Mouse (Mus musculus) embryonic facial prominence, embryonic 10.5 days (tissue): ENCODE results near the gene Meis1. TPM values are rescaled to one million over a fixed set of nuclear protein-coding genes. Genes with fewer than 3 reads are reported as not detected.

Experiments used
- DNase-seq: peaks from one replicate; pipeline ENCODE4 v3.0.0-alpha.2; 2017; ENCODE audit warnings: low spot score
- H3K27ac ChIP-seq: fragments of 300-500 bp; sonication (generic); replicated peaks from 2 replicates; pipeline ENCODE4 v1.5.1; 2016; ENCODE audit warnings: mild to moderate bottlenecking
- H3K27me3 ChIP-seq: fragments of 300-500 bp; sonication (generic); replicated peaks from 2 replicates; pipeline ENCODE4 v1.6.1; 2016; ENCODE audit warnings: low read depth, mild to moderate bottlenecking; ENCODE audit not compliant: poor library complexity, severe bottlenecking
- H3K36me3 ChIP-seq: fragments of 300-500 bp; sonication (generic); replicated peaks from 2 replicates; pipeline ENCODE4 v1.6.1; 2016; ENCODE audit warnings: mild to moderate bottlenecking, moderate library complexity
- H3K4me1 ChIP-seq: fragments of 300-500 bp; sonication (generic); 2 replicates; pipeline ENCODE4 v1.6.1; 2016
- H3K4me3 ChIP-seq: fragments of 300-500 bp; sonication (generic); 2 replicates; pipeline ENCODE4 v1.5.1; 2016; ENCODE audit warnings: mild to moderate bottlenecking, moderate library complexity
- H3K9me3 ChIP-seq: fragments of 300-500 bp; sonication (generic); 2 replicates; pipeline ENCODE4 v1.6.1; 2016; ENCODE audit warnings: mild to moderate bottlenecking
- WGBS: fragments of 180-500 bp; shearing (Covaris S2); methylation state at CpG from one replicate; pipeline ENCODE4 v1.1.7; 2016; 5-methylcytosine and 5-hydroxymethylcytosine counted together
- polyA plus RNA-seq: library from polyadenylated mRNA; unstranded; fragments of >200 nt; fragmentation: Nextera tagmentation; extraction: Ambion mirVana; gene quantifications from 2 replicates; pipeline ENCODE4 v1.2.1, GENCODE M21; 2016

Meis1 gene
- polyA plus RNA-seq, 1 experiment from 2014 or later: 73.3 TPM

- H3K4me3 ChIP-seq: no peak overlapping the region
- DNase-seq: no peak
- H3K9me3 ChIP-seq: no peaks in the 10 kb centered on the region
- H3K36me3 ChIP-seq: peaks cover 12% of the 10 kb centered on the region
- H3K27ac ChIP-seq: no peak overlapping the region
- no peaks in the 10 kb centered on the region for H3K27me3 ChIP-seq
- 58% methylated on average over 2 of the region's 2 CpGs for WGBS
- peaks cover 27% of the 10 kb centered on the region for H3K4me1 ChIP-seq
Observed at GRCm38 (mm10) chr11:18900489-18900888, 118.3 kb downstream of the Meis1 start.

- Histone ChIP-seq H3K4me3 (no peak overlapping the region), H3K9me3 (no peaks in the 10 kb centered on the region), H3K36me3 (peaks cover 10% of the 10 kb centered on the region), H3K27me3 (no peaks in the 10 kb centered on the region), H3K27ac (no peak overlapping the region), H3K4me1 (peaks cover 27% of the 10 kb centered on the region)
- no peak for DNase-seq
- 67% methylated on average over 4 of the region's 4 CpGs for WGBS
Observed at GRCm38 (mm10) chr11:18898862-18899261, 119.9 kb downstream of the Meis1 start.

- Histone ChIP-seq H3K4me1 (peaks cover 27% of the 10 kb centered on the region), H3K4me3 (no peak overlapping the region), H3K27me3 (no peaks in the 10 kb centered on the region), H3K36me3 (peaks cover 6% of the 10 kb centered on the region; the same call in 1 of the 2 replicates), H3K9me3 (no peaks in the 10 kb centered on the region), H3K27ac (no peak overlapping the region)
- no peak for DNase-seq
- 54% methylated on average over 7 of the region's 7 CpGs for WGBS
Observed at GRCm38 (mm10) chr11:18897921-18898646, 120.7 kb downstream of the Meis1 start.

GRCm38 (mm10) chr11:18897250-18897649 lies 121.5 kb downstream of the Meis1 start:
- H3K9me3 ChIP-seq: no peaks in the 10 kb centered on the region
- no peak overlapping the region for H3K27ac ChIP-seq
- H3K4me3 ChIP-seq: no peak overlapping the region
- WGBS: 86% methylated on average over 2 of the region's 2 CpGs
- H3K27me3 ChIP-seq: no peaks in the 10 kb centered on the region
- peaks cover 6% of the 10 kb centered on the region; the same call in 1 of the 2 replicates for H3K36me3 ChIP-seq
- H3K4me1 ChIP-seq: peaks cover 27% of the 10 kb centered on the region
- no peak for DNase-seq

- peaks cover 18% of the 10 kb centered on the region for H3K4me1 ChIP-seq
- 72% methylated on average over 2 of the region's 2 CpGs for WGBS
- no peaks in the 10 kb centered on the region for H3K27me3 ChIP-seq
- H3K27ac ChIP-seq: no peak overlapping the region
- no peak overlapping the region for H3K4me3 ChIP-seq
- H3K9me3 ChIP-seq: no peaks in the 10 kb centered on the region
- no peak for DNase-seq
- peaks cover 6% of the 10 kb centered on the region; the same call in 1 of the 2 replicates for H3K36me3 ChIP-seq
Observed at GRCm38 (mm10) chr11:18892470-18892869, 126.3 kb downstream of the Meis1 start.

- 9% methylated on average over 5 of the region's 5 CpGs for WGBS
- no peak for DNase-seq
- no peaks in the 10 kb centered on the region; the same call in 1 of the 2 replicates for H3K27me3 ChIP-seq
Observed at GRCm38 (mm10) chr11:18889139-18889538, 129.6 kb downstream of the Meis1 start.

GRCm38 (mm10) chr11:18888651-18889050 lies 130.1 kb downstream of the Meis1 start:
- Histone ChIP-seq H3K4me3 (no peak overlapping the region), H3K36me3 (no peaks in the 10 kb centered on the region), H3K9me3 (no peaks in the 10 kb centered on the region), H3K4me1 (peaks cover 53% of the 10 kb centered on the region), H3K27me3 (no peaks in the 10 kb centered on the region; the same call in 1 of the 2 replicates), H3K27ac (no peak overlapping the region)
- 72% methylated on average over 1 of the region's 1 CpGs for WGBS
- DNase-seq: no peak

More at GRCm38 (mm10) chr11:18889139-18889538, 129.6 kb downstream of the Meis1 start:
- Histone ChIP-seq H3K4me3 (no peak overlapping the region), H3K36me3 (no peaks in the 10 kb centered on the region), H3K27ac (no peak overlapping the region), H3K4me1 (peaks cover 49% of the 10 kb centered on the region), H3K9me3 (no peaks in the 10 kb centered on the region)

GRCm38 (mm10) chr11:18885729-18886325 lies 133.0 kb downstream of the Meis1 start:
- Histone ChIP-seq H3K9me3 (no peaks in the 10 kb centered on the region), H3K4me1 (peaks cover 73% of the 10 kb centered on the region), H3K4me3 (peak overlapping the region; percentile 19; the same call in 1 of the 2 replicates), H3K27me3 (no peaks in the 10 kb centered on the region; the same call in 1 of the 2 replicates), H3K36me3 (0 out of 2 replicates have a peak, but pooled peaks cover 5% of the 10 kb centered on the region), H3K27ac (peak overlapping the region; percentile 70)
- peak; percentile 48 for DNase-seq
- 13% methylated on average over 9 of the region's 9 CpGs for WGBS

GRCm38 (mm10) chr11:18885036-18885728 lies 133.6 kb downstream of the Meis1 start:
- 32% methylated on average over 6 of the region's 6 CpGs for WGBS
- Histone ChIP-seq H3K4me3 (peak overlapping the region; percentile 19; the same call in 1 of the 2 replicates), H3K4me1 (peaks cover 73% of the 10 kb centered on the region), H3K27me3 (no peaks in the 10 kb centered on the region; the same call in 1 of the 2 replicates), H3K27ac (peak overlapping the region; percentile 70), H3K9me3 (no peaks in the 10 kb centered on the region), H3K36me3 (0 out of 2 replicates have a peak, but pooled peaks cover 5% of the 10 kb centered on the region)
- DNase-seq: no peak

GRCm38 (mm10) chr11:18883987-18884386 lies 134.8 kb downstream of the Meis1 start:
- peaks cover 76% of the 10 kb centered on the region for H3K4me1 ChIP-seq
- H3K27ac ChIP-seq: peak overlapping the region; percentile 53
- H3K27me3 ChIP-seq: no peaks in the 10 kb centered on the region; the same call in 1 of the 2 replicates
- 0 out of 2 replicates have a peak, but pooled peaks cover 5% of the 10 kb centered on the region for H3K36me3 ChIP-seq
- 69% methylated on average over 3 of the region's 3 CpGs for WGBS
- H3K9me3 ChIP-seq: no peaks in the 10 kb centered on the region
- DNase-seq: no peak
- H3K4me3 ChIP-seq: no peak overlapping the region

- H3K9me3 ChIP-seq: no peaks in the 10 kb centered on the region
- no peak overlapping the region for H3K4me3 ChIP-seq
- 0 out of 2 replicates have a peak, but pooled peaks cover 5% of the 10 kb centered on the region for H3K36me3 ChIP-seq
- H3K4me1 ChIP-seq: peaks cover 76% of the 10 kb centered on the region
- peak overlapping the region; percentile 53; the same call in 1 of the 2 replicates for H3K27ac ChIP-seq
- DNase-seq: peak; percentile 52
- H3K27me3 ChIP-seq: no peaks in the 10 kb centered on the region; the same call in 1 of the 2 replicates
- WGBS: 53% methylated on average over 2 of the region's 2 CpGs
Observed at GRCm38 (mm10) chr11:18883507-18883881, 135.3 kb downstream of the Meis1 start.

- Histone ChIP-seq H3K27me3 (no peaks in the 10 kb centered on the region; the same call in 1 of the 2 replicates), H3K36me3 (0 out of 2 replicates have a peak, but pooled peaks cover 5% of the 10 kb centered on the region), H3K4me3 (no peak overlapping the region), H3K27ac (no peak overlapping the region), H3K9me3 (no peaks in the 10 kb centered on the region), H3K4me1 (peaks cover 79% of the 10 kb centered on the region)
- no peak for DNase-seq
- 53% methylated on average over 3 of the region's 3 CpGs for WGBS
Observed at GRCm38 (mm10) chr11:18882747-18883506, 135.9 kb downstream of the Meis1 start.
